Mouse (Mus musculus) olfactory bulb, adult 2 months (tissue): ENCODE measurements around the gene Gm960. TPM values are rescaled to one million over a fixed set of nuclear protein-coding genes. Genes with fewer than 3 reads are reported as not detected.

Experiments
- H3K27ac ChIP-seq: fragments of 200-500 bp; 2 replicates; pipeline ENCODE4 v1.5.1; 2012; ENCODE audit warnings: low read depth, low read length; ENCODE audit not compliant: insufficient read depth
- H3K4me1 ChIP-seq: fragments of 200-500 bp; 2 replicates; pipeline ENCODE4 v1.6.1; 2012; ENCODE audit warnings: low read length; ENCODE audit not compliant: control insufficient read depth, insufficient read depth
- H3K4me3 ChIP-seq: fragments of 200-500 bp; 2 replicates; pipeline ENCODE4 v1.5.1; 2012; ENCODE audit warnings: mild to moderate bottlenecking, low read depth, low read length, moderate library complexity; ENCODE audit not compliant: insufficient read depth
- CTCF ChIP-seq: fragments of 200-500 bp; IDR thresholded peaks from 2 replicates; pipeline ENCODE4 v1.5.1; 2012; ENCODE audit warnings: low read depth, mild to moderate bottlenecking, low read length, moderate library complexity; ENCODE audit not compliant: insufficient read depth
- POLR2A ChIP-seq: fragments of 200-500 bp; IDR thresholded peaks from 2 replicates; pipeline ENCODE4 v1.6.1; 2012; ENCODE audit warnings: mild to moderate bottlenecking, low read depth, low read length, moderate library complexity; ENCODE audit not compliant: insufficient read depth
- WGBS: fragments of 180-500 bp; shearing (Covaris S2); methylation state at CpG from one replicate; pipeline ENCODE4 v1.1.7; 2018; 5-methylcytosine and 5-hydroxymethylcytosine counted together
- polyA plus RNA-seq: library from polyadenylated mRNA; stranded (reverse); fragments of >200 nt; gene quantifications from 2 replicates; pipeline ENCODE4 v1.2.4, GENCODE M21; 2012; ENCODE audit warnings: low replicate concordance; ENCODE audit not compliant: missing spikeins, insufficient read depth, insufficient read length

Gm960 gene
- polyA plus RNA-seq, 1 experiment, result not detected

GRCm38 (mm10) chr19:4635986-4636385, 62.5 kb downstream of the Gm960 start:
- TF ChIP-seq CTCF (no peak), POLR2A (no peak)
- Histone ChIP-seq H3K27ac (no peak overlapping the region), H3K4me3 (no peak overlapping the region), H3K4me1 (no peaks in the 10 kb centered on the region)
- WGBS, result 73% methylated on average over 4 of the region's 4 CpGs

DNA sequence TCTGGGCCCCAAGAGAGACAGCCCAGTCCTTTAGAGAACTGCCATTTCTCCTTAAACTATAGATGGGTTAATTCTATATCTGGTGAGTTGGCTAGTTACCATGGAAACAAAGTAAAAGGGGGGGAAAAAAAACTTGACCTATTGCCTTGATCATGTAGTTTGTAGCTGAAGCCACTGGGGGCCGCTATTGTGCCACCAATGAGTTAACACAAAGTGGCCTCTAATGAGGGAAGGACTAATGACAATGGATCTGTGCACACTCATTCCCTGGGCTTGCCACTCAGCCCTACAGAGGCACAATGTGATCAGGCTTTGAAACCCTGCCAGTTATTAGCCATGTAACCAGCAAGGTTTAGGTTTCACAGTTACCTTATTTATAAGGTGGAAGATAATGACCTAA, 69.6 kb downstream of the Gm960 start:
- Histone ChIP-seq H3K27ac (no peak overlapping the region), H3K4me3 (no peak overlapping the region), H3K4me1 (peaks cover 10% of the 10 kb centered on the region; the same call in 1 of the 2 replicates)
- TF ChIP-seq POLR2A (no peak), CTCF (no peak)
- WGBS, result 0% methylated on average over 1 of the region's 1 CpGs

DNA sequence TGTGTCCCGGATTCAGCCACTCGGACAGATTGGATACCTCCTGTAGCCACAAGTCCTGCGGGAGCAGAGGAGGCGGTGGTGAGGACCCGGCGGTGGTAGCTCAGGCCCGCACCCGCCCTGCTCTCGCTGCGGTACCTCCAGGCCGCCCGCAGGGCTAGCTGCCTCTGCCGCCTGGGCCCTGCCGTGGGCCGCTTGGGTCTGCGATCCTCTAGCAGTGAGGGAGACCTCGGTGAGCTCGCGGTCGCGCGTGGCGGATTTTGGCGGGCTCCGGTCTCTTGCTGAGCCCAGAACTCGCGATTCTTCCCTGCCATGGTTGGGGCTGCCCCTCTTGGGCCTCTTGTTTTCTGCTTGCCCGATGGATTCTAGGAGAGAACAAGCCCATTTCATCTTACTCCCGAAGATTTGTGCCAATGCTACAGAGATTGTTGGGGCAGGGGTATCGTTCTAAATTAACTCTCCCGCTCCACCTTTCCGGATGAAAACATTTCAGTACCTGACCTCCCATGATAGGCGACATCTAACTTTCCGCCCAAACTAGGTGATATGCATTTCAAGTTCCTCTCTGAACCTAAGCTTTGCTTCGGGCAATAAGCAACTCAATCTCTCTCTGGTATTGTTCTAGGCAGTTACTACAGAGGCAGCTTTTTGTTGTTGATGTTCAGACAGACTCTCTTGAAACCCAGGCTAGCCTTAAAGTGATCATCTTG, 72.5 kb downstream of the Gm960 start:
- WGBS, result under 1% methylated on average over 35 of the region's 35 CpGs
- 0 out of 2 replicates have a peak overlapping the region, but pooled peaks have one; percentile 42 for H3K27ac ChIP-seq
- TF ChIP-seq POLR2A, result no peak
- TF ChIP-seq CTCF, result no peak
- peak overlapping the region; percentile 97 for H3K4me3 ChIP-seq
- peaks cover 10% of the 10 kb centered on the region; the same call in 1 of the 2 replicates for H3K4me1 ChIP-seq

DNA sequence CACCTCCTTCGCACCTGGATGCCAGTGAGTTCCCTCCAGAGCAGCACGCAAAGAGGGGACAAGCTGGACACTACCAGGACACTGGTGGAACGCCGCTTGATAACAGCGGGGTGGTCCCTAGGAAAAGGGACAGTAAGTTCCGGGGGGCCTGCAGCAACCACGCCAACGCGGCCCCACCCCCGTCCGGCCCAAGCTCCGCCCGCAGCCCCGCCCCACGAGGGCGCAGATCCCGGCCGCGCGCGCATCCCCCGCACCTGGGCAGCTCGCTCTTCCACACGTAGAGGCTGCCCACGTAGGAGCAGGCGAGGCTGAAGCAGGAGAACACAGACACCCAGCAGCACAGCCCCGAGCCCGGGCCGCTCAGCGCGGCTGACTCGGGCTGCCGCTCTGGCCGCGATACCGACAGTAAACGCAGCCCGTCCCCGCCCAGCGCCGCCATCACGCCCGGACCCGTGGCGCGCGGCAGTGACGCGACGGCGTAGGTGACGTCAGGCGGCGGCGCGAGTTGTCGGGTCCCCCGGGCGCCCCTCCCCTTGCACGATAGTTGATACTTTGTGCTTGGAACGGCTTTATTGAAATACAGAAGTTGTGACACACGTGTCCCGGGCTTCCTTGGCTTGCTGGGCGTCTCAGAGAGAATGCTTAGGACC, 73.2 kb downstream of the Gm960 start, which contains the start of gene Rce1:
Gene Rce1 (minus strand): TSS at position 463 of the 650 bp plus-strand sequence.
- H3K27ac ChIP-seq, result peak within 1 kb of the TSS; percentile 93
- H3K4me3 ChIP-seq, result peak within 1 kb of the TSS; percentile 97
- TF ChIP-seq POLR2A (peak; percentile 94), CTCF (0 out of 2 replicates have a peak, but pooled peaks have one; percentile 16)
- under 1% methylated on average over 63 of the region's 64 CpGs for WGBS
- peaks cover 10% of the 10 kb centered on the region; the same call in 1 of the 2 replicates for H3K4me1 ChIP-seq

GRCm38 (mm10) chr19:4624406-4625178, 73.9 kb downstream of the Gm960 start:
- Histone ChIP-seq H3K27ac (no peak overlapping the region), H3K4me1 (peaks cover 10% of the 10 kb centered on the region; the same call in 1 of the 2 replicates), H3K4me3 (peak overlapping the region; percentile 97)
- 17% methylated on average over 4 of the region's 4 CpGs for WGBS
- TF ChIP-seq CTCF (no peak), POLR2A (no peak)

GRCm38 (mm10) chr19:4624006-4624405, 74.5 kb downstream of the Gm960 start:
- H3K27ac ChIP-seq, result no peak overlapping the region
- no peak overlapping the region for H3K4me3 ChIP-seq
- WGBS, result 89% methylated on average over 12 of the region's 12 CpGs
- no peak for TF ChIP-seq CTCF
- TF ChIP-seq POLR2A, result no peak
- peaks cover 10% of the 10 kb centered on the region; the same call in 1 of the 2 replicates for H3K4me1 ChIP-seq

DNA sequence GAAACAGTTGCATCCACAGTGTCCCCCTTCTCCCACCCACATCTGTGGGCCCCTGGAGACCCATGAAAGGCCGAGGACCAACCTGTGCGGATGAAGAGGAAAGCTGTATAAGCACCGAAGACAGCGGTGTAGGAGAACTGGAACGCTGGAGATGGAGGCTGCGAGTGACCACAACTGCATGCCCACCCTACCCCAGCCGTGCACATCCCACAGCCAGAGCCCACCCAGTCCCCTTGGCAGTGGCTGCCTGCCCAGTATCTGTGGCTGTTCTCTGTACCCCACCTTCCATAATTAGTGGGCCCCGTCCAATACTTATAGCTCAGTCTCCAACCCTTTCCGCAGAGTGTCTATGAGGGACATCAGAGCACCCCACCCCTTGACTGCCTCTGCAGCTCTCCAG, 75.0 kb downstream of the Gm960 start:
- Histone ChIP-seq H3K27ac (no peak overlapping the region), H3K4me3 (no peak overlapping the region), H3K4me1 (peaks cover 10% of the 10 kb centered on the region; the same call in 1 of the 2 replicates)
- 94% methylated on average over 9 of the region's 9 CpGs for WGBS
- TF ChIP-seq POLR2A, result no peak
- TF ChIP-seq CTCF, result no peak

GRCm38 (mm10) chr19:4622780-4623179, 75.7 kb downstream of the Gm960 start:
- WGBS, result 43% methylated on average over 5 of the region's 5 CpGs
- Histone ChIP-seq H3K4me3 (no peak overlapping the region), H3K4me1 (peaks cover 10% of the 10 kb centered on the region; the same call in 1 of the 2 replicates), H3K27ac (no peak overlapping the region)
- no peak for TF ChIP-seq CTCF
- no peak for TF ChIP-seq POLR2A
